Mouse (Mus musculus) common myeloid progenitor, adult 5-6 weeks (primary cell): ENCODE data around the gene Trpd52l3. TPM values are rescaled to one million over a fixed set of nuclear protein-coding genes. Genes with fewer than 3 reads are reported as not detected.
"Not testable (repeated sequence)": the region's sequence is repeated elsewhere in the genome, so short reads cannot be mapped to it uniquely, and the experiment has no call there.

ENCODE experiments used
- ATAC-seq: replicated peaks from 2 replicates; pipeline ENCODE4 v1.8.0; 2016; ENCODE audit warnings: low read depth, mild to moderate bottlenecking, moderate TSS enrichment, inconsistent platforms; ENCODE audit not compliant: poor library complexity, severe bottlenecking
- total RNA-seq: library from RNA; stranded (forward); fragments of 200-1000, 187-1606 nt; gene quantifications from 2 replicates; pipeline ENCODE4 v1.2.3, GENCODE M21; 2017

Gene Trpd52l3
- total RNA-seq: not detected in 2 replicates

DNA sequence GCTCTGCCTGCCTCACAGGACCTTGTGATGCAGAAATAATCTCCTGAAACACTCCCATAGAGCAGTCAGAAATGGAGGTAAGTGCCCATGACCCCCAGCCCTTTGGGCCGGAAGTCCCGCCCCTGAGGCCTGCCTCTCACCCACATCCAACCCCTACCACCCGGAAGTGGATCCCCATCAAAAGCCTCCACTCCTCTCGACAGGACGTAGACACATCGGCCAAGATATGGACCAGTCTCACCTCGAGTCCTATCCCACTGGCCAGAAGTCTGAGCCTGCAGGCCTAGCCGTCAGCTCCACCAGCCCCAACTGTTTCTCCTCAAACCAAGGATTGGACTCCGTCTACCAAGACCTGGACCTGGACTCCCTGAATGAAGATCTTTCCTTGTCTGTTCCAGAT lies at the start of gene Trpd52l3:
TSS of gene Trpd52l3 (plus strand) at position 170 of the 400 bp plus-strand sequence.
- no peak for ATAC-seq

DNA sequence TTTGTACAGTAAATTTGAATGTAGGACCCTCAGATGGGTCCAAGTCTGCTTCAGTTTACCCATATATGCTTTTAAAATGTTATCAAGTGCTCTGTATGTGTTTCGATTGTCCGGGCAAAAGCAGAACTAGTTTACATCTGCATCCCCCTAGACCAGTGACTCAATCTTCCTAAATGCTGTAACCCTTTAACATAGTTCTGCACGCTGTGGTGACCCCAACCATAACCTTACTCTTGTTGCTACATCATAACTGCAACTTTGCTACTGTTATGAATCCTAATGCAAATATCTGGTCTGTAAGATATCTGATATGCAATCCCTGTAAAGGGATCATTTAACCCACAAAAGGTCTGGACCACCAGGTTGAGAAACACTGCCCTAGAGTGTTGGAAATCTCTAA lies 49.8 kb upstream of the Trpd52l3 start:
- no peak for ATAC-seq

DNA sequence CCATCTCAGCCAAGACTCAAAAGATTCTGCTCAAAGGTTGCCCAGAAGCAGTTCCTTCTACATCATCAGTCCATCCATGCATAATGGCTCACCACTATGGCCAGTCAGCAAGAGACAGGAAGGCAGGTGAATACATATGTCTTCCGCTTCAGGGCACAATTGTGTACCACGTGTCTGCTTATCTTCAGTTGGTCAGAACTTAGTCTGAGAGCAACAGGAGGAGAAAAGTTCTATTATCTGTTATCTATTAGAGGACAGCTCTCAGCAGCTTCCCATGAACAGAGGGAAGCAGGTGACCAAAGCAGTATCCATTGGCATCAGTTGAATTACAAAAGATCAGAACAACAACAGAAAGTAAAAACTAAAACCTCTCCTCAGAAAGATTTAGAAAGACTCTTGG lies 48.1 kb upstream of the Trpd52l3 start:
- ATAC-seq: no peak

DNA sequence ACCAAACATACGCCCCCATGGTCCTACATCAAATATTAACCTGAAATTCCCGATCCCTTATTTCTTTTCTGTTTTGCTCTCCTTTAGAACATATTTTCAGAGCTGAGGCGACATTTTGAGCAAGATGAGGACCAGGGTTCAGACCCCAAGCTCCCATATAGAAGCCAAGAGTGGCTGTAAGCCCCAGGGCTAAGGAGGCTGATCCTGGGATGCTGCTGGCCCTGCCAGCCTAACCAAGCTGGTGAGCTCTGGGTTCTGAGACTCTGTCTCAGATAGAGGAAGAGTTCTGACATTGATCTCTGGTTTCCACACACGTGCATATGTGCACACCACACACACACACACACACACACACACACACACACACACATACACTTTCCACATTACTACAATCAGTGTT lies 42.7 kb upstream of the Trpd52l3 start:
- ATAC-seq: no peak

DNA sequence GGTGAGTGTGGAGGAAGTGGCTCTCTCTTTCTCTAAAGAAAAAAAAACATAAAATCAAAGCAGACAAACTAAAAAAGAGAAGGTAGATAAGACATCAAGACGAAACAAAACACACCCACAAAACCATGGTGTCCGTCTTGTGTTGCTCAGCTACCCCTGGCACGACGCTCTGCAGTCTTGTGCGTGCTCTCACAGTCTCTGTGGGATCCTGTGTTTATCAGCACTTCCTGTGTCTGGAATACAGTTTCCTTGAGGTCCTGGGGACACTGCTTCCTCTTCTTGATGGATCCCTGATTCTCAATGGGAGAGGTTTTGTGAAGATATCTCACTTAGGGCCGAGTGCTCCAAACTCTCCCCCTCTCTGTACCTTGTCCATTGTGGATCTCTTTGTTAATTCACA lies 41.7 kb upstream of the Trpd52l3 start:
- no peak for ATAC-seq

DNA sequence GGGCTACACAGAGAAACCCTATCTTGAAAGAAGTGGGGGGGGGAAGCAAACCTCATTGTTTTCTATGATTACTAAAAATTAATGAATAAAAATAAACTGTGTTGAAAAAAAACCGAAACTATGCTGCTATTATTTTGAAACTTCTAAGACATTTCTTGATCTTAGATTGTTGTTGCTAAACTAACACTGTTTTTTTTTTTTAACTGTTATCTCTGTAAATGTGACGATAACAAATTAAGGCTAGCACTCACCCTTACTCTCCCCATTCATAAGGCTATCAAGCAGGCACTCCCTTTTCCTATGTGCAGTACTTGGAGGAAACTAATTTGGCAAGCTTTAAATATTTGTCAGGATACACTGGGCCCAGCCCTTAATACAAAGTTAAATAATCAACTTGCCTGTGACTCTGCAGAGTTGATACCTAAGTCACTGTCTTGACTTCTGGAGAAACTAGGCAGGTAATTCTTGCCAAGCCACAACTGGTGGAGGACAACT lies 39.9 kb upstream of the Trpd52l3 start:
- no peak for ATAC-seq

DNA sequence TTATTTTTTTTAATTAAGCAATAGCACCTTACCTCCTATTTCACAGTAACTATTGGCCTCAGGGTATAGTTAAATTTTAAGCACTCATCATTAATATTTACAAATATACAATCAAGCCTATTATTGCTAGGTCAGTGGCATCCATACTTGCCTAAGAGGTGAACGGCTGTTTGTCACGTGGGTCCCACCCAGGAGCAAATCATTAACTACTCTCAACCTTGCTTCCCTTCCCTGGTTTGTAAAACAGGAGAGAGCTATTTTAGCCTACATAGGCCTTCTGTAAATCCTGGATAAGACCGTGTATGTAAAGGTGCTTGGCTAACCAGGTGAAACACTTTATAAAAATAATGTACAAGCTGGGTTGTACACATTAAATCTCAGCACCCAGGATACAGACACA lies 35.6 kb upstream of the Trpd52l3 start:
- no peak for ATAC-seq

DNA sequence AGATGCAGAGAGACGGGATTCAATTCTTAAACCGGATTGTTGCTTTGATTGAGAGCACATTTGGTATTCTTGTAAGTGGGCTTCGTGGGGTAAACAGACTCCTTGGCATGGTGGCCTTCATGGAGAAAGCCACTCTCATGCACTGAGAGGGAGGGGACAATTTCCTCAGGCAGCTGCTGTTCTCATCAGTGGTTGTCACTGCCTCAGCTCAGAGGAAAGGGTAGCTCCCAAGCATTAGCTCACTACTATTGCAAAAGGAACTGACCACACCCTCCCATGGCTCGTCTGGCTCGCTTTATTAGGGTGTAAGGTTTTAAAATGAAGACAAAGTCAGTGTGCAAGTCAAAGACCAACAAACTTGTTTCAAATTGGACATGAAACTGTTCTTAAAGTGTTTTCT lies 30.2 kb upstream of the Trpd52l3 start:
- ATAC-seq: no peak

DNA sequence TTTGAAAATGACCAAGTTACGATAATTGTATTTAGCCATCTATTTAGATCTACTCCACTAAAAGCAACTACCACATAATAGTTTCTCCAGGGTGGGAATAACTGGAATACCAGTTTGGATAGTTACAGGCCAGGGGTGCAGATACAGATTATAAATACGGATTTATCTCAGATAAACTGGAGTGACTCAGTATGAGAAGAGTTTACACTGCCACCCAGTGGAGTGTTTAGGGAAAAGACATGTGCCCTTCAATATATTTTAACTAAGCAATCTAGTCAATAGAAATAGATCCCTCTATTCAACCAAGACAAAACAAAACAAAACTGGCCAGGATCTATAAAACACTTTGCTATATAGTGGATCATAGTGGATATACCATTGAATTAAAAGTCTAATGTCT lies 24.7 kb upstream of the Trpd52l3 start:
- ATAC-seq: 0 out of 2 replicates have a peak, but pooled peaks have one; percentile 39

DNA sequence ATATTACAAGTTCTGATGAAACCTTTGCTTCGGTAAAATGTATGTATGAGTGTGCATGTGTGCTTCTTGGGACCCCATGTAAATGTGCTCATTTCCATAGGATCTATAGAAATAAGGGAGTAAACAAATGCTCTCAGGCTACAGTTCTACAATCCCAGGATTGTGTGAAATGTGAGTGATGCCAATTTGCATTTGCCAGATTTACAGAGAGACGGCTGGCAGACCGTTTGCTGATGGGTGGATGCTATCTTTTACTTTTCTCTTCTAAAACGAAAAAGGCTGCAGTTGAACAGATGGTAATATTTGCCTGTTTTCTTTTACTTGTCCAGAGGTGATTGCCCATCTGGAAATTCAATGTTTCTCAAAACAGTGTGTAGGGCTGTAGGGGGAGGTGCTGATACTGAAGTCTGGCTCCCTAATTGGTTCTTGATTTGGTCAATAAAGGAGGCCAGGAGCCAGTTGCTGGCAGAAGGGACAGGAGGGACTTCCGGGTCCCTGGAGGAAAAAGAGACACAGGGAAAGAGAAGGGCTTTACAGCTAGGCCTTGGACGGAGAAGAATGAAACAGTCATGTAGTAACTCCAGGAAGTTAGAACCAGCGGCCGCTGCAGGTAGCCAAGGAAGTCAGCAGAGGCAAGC lies 24.0 kb upstream of the Trpd52l3 start:
- ATAC-seq: no peak

DNA sequence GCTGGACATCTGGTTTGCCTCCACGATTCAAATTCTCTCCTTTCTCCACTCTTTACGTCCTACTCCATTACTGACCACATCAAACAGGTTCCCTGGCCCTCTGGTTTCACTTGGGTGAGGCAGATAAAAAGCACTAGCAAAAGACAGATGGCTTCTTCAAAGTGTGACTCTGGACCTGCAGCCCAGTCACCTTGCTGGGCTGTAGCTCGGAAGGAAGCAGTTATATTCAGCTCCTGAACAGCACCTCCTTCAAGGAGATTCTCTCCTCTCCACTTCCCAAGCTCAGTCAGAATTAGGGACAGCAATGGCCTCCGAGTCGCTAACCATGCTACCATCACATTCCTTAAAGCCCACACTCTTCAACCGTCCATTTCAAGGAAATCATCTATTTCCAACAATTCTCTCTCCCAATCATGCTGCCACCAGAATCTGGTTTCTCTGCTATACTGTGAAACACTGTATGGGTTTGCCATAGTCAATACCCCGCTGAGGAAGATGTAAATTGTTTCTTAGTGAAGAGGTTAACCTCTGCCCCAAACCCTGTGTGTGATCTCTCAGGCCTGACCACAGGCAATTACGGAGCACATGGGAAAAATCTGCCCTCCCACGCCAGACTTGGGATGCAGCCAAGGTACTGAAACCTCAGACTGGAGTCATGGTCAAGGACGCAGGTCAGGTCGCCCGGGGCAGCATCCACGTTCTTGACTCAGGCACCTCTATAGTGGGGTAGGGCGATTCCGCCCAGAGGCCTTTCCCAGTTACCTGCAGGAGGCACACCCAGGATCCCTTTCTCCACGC lies 19.2 kb upstream of the Trpd52l3 start:
- ATAC-seq: no peak

DNA sequence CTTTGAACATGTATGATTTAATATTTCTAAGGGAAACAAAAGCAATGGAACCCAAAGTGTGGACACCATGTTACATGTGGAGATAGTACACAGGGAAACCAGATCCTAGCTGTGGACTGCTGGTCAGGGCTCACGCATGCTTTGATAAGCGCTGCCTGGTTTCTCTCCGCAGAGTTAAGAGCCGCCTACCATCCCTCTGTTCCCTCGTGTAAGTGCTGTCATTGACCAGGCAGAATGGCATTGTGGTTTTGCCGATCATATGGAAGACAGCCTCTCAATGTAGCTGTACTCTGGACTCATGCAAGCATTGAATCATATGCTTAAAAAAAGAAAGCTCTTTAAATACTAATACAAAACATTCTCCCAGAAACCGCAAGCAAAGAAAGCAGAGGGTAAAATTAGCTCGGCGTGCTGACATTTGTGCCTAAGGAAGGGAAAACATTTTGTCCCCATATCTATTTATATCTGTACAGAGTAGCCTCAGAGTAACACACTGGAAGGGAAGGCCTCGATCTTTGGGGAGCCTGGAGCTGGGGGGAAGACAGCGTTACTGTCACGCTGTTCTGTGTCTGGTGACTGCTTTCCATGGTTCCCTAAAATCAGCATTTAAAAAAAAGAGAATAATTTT lies 17.0 kb upstream of the Trpd52l3 start:
- no peak for ATAC-seq

DNA sequence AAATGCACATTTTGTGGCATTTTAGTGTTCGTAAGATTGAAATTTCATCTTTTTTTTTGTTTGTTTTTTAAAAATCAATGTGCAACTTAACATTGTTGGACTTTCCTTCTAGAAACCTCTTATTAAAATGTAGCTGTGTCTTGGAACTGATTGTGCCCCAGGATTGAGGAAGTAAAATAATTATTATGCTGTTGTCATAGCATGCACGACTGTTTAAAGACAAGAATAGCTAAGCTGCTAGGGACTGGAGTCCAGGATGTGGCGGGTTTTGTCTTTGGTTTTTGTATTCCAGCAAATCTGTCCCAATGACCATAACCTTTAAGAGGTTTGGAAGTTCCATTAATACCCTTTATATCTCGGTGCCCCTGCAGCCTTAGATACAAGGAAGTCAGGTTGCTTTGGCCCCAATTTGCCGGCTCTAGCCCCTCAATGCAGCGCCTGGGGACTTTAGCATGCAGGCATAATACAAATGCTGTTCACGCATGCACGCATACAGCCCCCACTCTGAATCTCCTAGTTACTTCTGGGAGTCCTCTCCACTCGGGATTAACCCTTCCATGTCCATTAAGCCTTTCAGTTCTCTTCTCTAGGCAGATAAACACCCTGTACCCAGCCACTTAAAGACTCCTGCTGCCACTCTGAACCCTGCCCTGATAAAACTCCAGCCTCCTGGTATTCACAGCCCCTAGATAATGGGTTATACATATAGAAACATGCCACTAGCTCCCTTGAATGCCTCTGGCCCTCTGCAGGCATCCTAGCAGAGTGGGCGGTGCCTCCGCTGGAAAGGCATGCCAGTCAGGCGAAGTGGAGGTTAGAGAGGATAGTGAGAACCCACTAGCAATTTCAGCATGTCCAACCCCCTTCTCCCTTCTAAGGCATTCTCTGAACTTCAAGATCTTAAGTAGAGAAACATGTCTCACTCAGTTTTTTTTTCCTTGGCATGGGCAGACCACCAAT lies 2.9 kb upstream of the Trpd52l3 start:
- no peak for ATAC-seq

DNA sequence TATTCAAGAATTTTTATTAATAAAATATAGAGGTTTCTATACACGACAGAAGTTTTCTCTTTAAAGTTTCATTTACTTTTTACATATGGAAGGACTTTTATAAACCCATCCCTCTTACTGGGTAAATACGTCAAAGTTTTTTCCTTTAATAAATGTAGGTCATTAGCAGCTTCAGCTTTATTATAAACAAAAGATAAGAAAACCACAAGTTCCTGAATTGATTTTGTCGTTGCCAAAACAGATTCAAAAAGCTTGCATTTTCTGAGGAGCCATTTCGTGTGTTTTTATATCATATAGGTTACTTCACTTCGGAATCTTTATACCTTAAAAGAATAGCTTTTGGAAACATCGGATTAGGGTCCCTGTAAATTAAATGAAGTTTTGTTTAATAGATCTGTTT lies 2.0 kb upstream of the Trpd52l3 start:
- ATAC-seq: no peak

DNA sequence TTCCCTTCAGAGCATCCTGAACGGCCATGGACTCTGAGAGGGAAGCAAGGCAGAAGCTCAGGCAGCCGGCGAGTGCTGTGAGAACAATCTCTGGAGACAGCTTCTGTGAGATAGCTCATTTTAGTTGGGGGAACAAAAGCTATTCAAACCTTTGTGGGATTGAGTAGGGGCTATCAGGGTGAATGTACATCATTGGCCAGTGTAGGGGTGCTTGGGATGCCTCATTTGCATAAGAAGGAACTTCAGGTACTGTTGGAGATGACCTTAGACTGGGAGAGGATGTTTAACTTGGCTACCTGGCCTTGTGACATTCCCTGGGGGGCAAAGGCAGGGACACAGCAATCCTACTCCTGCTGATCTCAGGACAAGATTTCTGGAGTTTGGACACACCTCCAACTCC lies 2.8 kb downstream of the Trpd52l3 start:
- no peak for ATAC-seq

DNA sequence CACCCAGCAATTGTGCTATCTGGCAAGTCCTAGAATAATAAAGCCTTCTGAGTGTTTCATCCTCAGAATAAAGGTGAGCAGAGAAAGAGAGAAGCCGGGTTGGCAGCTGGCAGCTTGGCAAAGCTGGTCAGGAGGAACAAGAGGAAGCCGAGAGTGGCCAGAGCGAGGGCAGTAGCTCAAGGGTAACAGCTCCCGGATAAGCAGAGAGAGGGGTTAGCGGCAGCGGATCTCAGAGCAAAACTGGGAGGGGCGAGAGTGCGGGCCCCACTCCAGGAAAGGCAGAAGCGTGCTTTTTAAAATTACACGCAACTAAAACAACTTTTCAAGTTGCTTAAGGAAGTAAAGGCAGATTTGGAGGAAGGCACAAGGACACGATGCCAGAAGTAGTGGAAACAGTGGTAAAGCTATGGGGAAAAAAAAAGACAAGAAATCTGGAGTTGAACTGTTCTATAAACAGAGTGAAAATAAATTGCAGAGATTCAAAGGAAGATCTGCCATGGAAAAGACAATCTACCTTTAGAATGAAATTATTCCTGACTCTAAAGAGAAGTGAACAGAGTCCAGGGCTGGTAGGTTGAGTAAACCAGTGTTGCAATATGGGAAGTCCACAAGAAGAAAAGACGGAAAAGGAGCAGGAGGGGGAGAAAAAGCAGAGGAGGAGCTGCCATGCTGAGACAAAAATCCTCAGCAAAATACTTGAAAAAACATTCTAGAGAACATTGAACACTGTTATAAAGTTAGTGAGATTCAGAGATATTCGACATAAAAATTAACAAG lies 7.1 kb downstream of the Trpd52l3 start:
- ATAC-seq: peak; percentile 39; the same call in 1 of the 2 replicates

DNA sequence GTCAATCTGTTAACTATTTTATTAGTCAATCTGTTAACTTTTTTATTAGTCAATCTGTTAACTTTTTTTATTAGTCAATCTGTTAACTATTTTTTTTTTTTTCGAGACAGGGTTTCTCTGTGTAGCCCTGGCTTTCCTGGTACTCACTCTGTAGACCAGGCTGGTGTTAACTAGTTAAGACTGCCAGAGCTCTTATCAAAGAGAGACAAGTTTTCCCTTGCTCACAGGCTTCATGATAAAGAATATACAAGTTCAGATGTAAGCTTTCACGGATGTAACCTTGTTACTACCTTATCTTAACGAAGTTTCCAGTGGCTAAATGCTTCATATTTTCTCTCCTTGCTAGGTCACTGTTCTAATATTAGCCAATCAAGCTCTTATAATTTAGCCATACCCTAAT lies 10.7 kb downstream of the Trpd52l3 start:
- ATAC-seq: no peak

DNA sequence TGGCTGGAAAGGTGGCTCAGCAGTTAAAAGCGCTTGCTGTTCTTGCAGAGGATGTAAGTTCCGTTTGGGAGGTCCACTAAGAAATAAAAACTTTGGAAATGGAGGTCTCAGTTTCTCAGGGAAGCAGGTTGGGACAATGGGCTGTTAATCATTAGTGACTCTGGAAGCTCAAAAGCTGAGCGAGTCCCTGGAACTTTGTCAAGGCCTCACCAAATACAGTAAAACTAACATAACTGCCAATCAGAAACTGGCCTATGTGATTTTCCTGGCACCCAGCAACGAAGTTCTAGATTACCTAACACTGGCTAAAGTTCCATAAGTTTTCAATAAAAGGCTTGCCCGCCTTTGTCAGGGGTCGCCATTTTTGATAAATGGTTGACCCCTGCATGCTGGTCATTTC lies 12.6 kb downstream of the Trpd52l3 start:
- no peak for ATAC-seq

DNA sequence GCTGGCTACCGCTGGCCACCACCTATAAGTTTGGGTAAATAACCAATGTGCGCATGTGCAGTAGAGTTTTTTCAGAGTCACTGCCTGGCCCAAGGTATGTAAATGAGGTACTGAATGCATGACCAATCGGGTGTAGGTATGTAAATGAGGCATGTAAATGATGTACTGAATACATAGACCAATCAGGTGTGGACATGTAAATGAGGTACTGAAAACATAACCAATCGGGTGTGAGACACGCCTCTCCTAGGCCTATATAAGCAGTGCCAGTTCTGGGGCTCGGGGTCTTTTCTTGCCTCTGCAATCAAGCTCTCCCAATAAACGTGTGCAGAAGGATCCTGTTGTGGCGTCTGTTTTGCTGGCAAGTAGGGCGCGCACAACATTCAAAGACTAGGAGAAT lies 19.8 kb downstream of the Trpd52l3 start:
- not testable (repeated sequence) for ATAC-seq
